Mouse (Mus musculus): ENCODE data around the gene Vdac2. TPM values are rescaled to one million over a fixed set of nuclear protein-coding genes. Genes with fewer than 3 reads are reported as not detected.

Vdac2 gene
- total and polyA plus RNA-seq, 3 experiments = 268 to 475 (median 461) TPM

- TF ChIP-seq GABPA (IDR thresholded peaks at IDR 0.05; ENCODE audit: insufficient replicate concordance, low read depth, low read length) = no peak
Measured at GRCm38 (mm10) chr14:21848166-21849154, 23.4 kb downstream of the Vdac2 start, which contains the start of gene Comtd1 (continued).

- TF ChIP-seq POLR2AphosphoS2 (IDR thresholded peaks at IDR 0.05; ENCODE audit: low read depth, low read length) = no peak
- TF ChIP-seq GABPA (IDR thresholded peaks at IDR 0.05; ENCODE audit: insufficient replicate concordance, low read depth, low read length) = no peak
- no peak for TF ChIP-seq USF2 (conservative IDR thresholded peaks at IDR 0.05; ENCODE audit: low read depth, low read length)
- TF ChIP-seq ZC3H11A (IDR thresholded peaks at IDR 0.05; ENCODE audit: low read depth, low read length) = no peak
- TF ChIP-seq MAFK (IDR thresholded peaks at IDR 0.05; ENCODE audit: insufficient replicate concordance, low read length) = no peak
- no peak for TF ChIP-seq ETS1 (conservative IDR thresholded peaks at IDR 0.05; ENCODE audit: low read depth, low read length)
- no peak for TF ChIP-seq MEF2A (IDR thresholded peaks at IDR 0.05; ENCODE audit: borderline replicate concordance, low read depth, low read length)
- no peak for TF ChIP-seq ZMIZ1 (IDR thresholded peaks at IDR 0.05; ENCODE audit: low read depth, low read length)
- TF ChIP-seq E2F4 (IDR thresholded peaks at IDR 0.05; ENCODE audit: insufficient replicate concordance, low read depth, low read length) = no peak
- TF ChIP-seq CHD2 (IDR thresholded peaks at IDR 0.05; ENCODE audit: low read length) = no peak
- no peak for TF ChIP-seq TCF12 (IDR thresholded peaks at IDR 0.05; ENCODE audit: low read depth, low read length)
- no peak for TF ChIP-seq MYC (IDR thresholded peaks at IDR 0.05; ENCODE audit: low read depth, low read length)
- TF ChIP-seq IRF4 (IDR thresholded peaks at IDR 0.05; ENCODE audit: low read depth, low read length) = no peak
- no peak for TF ChIP-seq MXI1 (IDR thresholded peaks at IDR 0.05; ENCODE audit: low read depth, low read length)
- TF ChIP-seq MAZ (IDR thresholded peaks at IDR 0.05; ENCODE audit: low read depth, low read length) = no peak
- TF ChIP-seq NELFE (IDR thresholded peaks at IDR 0.05; ENCODE audit: low read depth, low read length) = no peak
- dilution Hi-C loops (cut with MboI; ENCODE audit: extremely low pct_ligation_motif_present, extremely low pct_unique_long_range_greater_than_20kb, low sequenced_read_pairs) (no loop called here), in situ Hi-C loops (cut with MboI; ENCODE audit: low pct_ligation_motif_present, low pct_unique_long_range_greater_than_20kb, low sequenced_read_pairs) (loop anchor here (5.0 to 10.0 kb wide), 2 partner anchors 37 to 715 kb away; no protein-coding TSS in a partner anchor)
- Histone ChIP-seq H3K4me1 (ENCODE audit: control insufficient read depth in 1 of 2, insufficient read depth in 2 of 2) (peaks cover 0 to 55% of the 10 kb centered on the region in 2 experiments; a peak in 2 of 4 replicates), H3K4me2 (ENCODE audit: insufficient read depth, low read depth, poor library complexity, severe bottlenecking) (no peak overlapping the region), H3K27me3 (replicated peaks) (no peaks in the 10 kb centered on the region), H3K4me3 (replicated peaks in 1 of 3; ENCODE audit: low read depth in 2 of 3, low read length in 2 of 3, poor library complexity in 1 of 3) (no peak overlapping the region), H3K9me3 (replicated peaks; ENCODE audit: low read length) (no peaks in the 10 kb centered on the region), H3K79me2 (replicated peaks; ENCODE audit: control insufficient read depth, extremely low read depth, insufficient read depth, poor library complexity, severe bottlenecking) (no peaks in the 10 kb centered on the region), H3K27ac (ENCODE audit: insufficient read depth, low read depth) (no peak overlapping the region), H3K36me3 (replicated peaks in 1 of 2; ENCODE audit: control insufficient read depth in 1 of 2, insufficient read depth in 1 of 2, low read length in 1 of 2) (peaks cover 18 to 39% of the 10 kb centered on the region in 2 experiments), H3K9ac (ENCODE audit: insufficient read depth, low read depth) (no peak overlapping the region)
- no peak for DNase-seq (ENCODE audit: extremely low read depth)
Measured at GRCm38 (mm10) chr14:21849524-21850418, 24.7 kb downstream of the Vdac2 start.
